Mouse (Mus musculus) ES-Bruce4 (cell line): ENCODE measurements around the gene Tnrc6c. TPM values are rescaled to one million over a fixed set of nuclear protein-coding genes. Genes with fewer than 3 reads are reported as not detected.

Source experiments
- H3K27ac ChIP-seq: 2 replicates; pipeline ENCODE4 v1.5.1; 2012; ENCODE audit warnings: low read length, inconsistent platforms; ENCODE audit not compliant: insufficient read depth
- H3K27me3 ChIP-seq: 2 replicates; pipeline ENCODE4 v1.6.1; 2012; ENCODE audit warnings: mild to moderate bottlenecking, low read length, inconsistent platforms; ENCODE audit not compliant: control insufficient read depth, poor library complexity, insufficient read depth, severe bottlenecking
- H3K36me3 ChIP-seq: 2 replicates; pipeline ENCODE4 v1.6.1; 2012; ENCODE audit warnings: inconsistent platforms, mild to moderate bottlenecking, low read length, moderate library complexity; ENCODE audit not compliant: control insufficient read depth, poor library complexity, insufficient read depth, severe bottlenecking
- H3K4me1 ChIP-seq: one replicate; pipeline ENCODE4 v1.8.1; 2011; ENCODE audit warnings: low read length; ENCODE audit not compliant: control insufficient read depth, insufficient read depth
- H3K4me3 ChIP-seq: 2 replicates; pipeline ENCODE4 v1.5.1; 2011; ENCODE audit warnings: low read depth, mild to moderate bottlenecking, low read length
- H3K9ac ChIP-seq: 2 replicates; pipeline ENCODE4 v1.6.1; 2012; ENCODE audit warnings: low read depth, mild to moderate bottlenecking, inconsistent platforms; ENCODE audit not compliant: poor library complexity, severe bottlenecking
- H3K9me3 ChIP-seq: replicated peaks from 2 replicates; pipeline ENCODE4 v1.6.1; 2012; ENCODE audit warnings: mild to moderate bottlenecking, low read length, inconsistent platforms; ENCODE audit not compliant: control insufficient read depth, poor library complexity, insufficient read depth, severe bottlenecking
- CTCF ChIP-seq: IDR thresholded peaks from one replicate; pipeline ENCODE4 v1.8.1; 2011; ENCODE audit warnings: low read depth, low read length
- EP300 ChIP-seq: IDR thresholded peaks from 2 replicates; pipeline ENCODE4 v1.6.1; 2011; ENCODE audit warnings: low read depth, low read length; ENCODE audit not compliant: insufficient read depth
- POLR2A ChIP-seq: IDR thresholded peaks from one replicate; pipeline ENCODE4 v1.8.1; 2011; ENCODE audit warnings: low read length; ENCODE audit not compliant: insufficient read depth
- polyA plus RNA-seq: library from polyadenylated mRNA; stranded (reverse); fragments of >200 nt; gene quantifications from 2 replicates; pipeline ENCODE4 v1.2.4, GENCODE M21; 2011; ENCODE audit warnings: low read depth; ENCODE audit not compliant: missing spikeins, insufficient read depth, insufficient read length

Gene Tnrc6c
- polyA plus RNA-seq, 1 experiment = 28.6 TPM

GRCm38 (mm10) chr11:117628312-117628779, 25.7 kb upstream of the Tnrc6c start:
- H3K9ac ChIP-seq = 0 out of 2 replicates have a peak overlapping the region, but pooled peaks have one; percentile 17
- H3K36me3 ChIP-seq = no peaks in the 10 kb centered on the region
- TF ChIP-seq POLR2A = no peak
- no peak for TF ChIP-seq CTCF
- no peak for TF ChIP-seq EP300
- H3K9me3 ChIP-seq = no peaks in the 10 kb centered on the region
- peaks cover 7% of the 10 kb centered on the region for H3K4me1 ChIP-seq
- H3K27me3 ChIP-seq = no peaks in the 10 kb centered on the region
- H3K4me3 ChIP-seq = peak overlapping the region; percentile 17
- no peak overlapping the region; the same call in 1 of the 2 replicates for H3K27ac ChIP-seq

GRCm38 (mm10) chr11:117629865-117630264, 24.2 kb upstream of the Tnrc6c start:
- Histone ChIP-seq H3K4me1 (peaks cover 10% of the 10 kb centered on the region), H3K4me3 (no peak overlapping the region), H3K9me3 (no peaks in the 10 kb centered on the region), H3K36me3 (no peaks in the 10 kb centered on the region), H3K27me3 (no peaks in the 10 kb centered on the region), H3K9ac (no peak overlapping the region), H3K27ac (0 out of 2 replicates have a peak overlapping the region, but pooled peaks have one; percentile 18)
- no peak for TF ChIP-seq EP300
- no peak for TF ChIP-seq CTCF
- no peak for TF ChIP-seq POLR2A

GRCm38 (mm10) chr11:117630868-117631565, 23.1 kb upstream of the Tnrc6c start:
- TF ChIP-seq EP300 (no peak), CTCF (no peak), POLR2A (no peak)
- Histone ChIP-seq H3K36me3 (no peaks in the 10 kb centered on the region), H3K27me3 (no peaks in the 10 kb centered on the region)

GRCm38 (mm10) chr11:117633310-117633709, 20.8 kb upstream of the Tnrc6c start:
- H3K4me1 ChIP-seq = peaks cover 10% of the 10 kb centered on the region
- H3K27me3 ChIP-seq = no peaks in the 10 kb centered on the region
- H3K4me3 ChIP-seq = no peak overlapping the region
- no peak overlapping the region for H3K9ac ChIP-seq
- TF ChIP-seq EP300 = no peak
- TF ChIP-seq CTCF = no peak
- TF ChIP-seq POLR2A = no peak
- H3K27ac ChIP-seq = peak overlapping the region; percentile 16; the same call in 1 of the 2 replicates
- H3K9me3 ChIP-seq = no peaks in the 10 kb centered on the region
- no peaks in the 10 kb centered on the region for H3K36me3 ChIP-seq

More at GRCm38 (mm10) chr11:117630868-117631565, 23.1 kb upstream of the Tnrc6c start:
- H3K27ac ChIP-seq = no peak overlapping the region
- H3K9me3 ChIP-seq = no peaks in the 10 kb centered on the region
- H3K4me1 ChIP-seq = peaks cover 10% of the 10 kb centered on the region
- H3K4me3 ChIP-seq = no peak overlapping the region
- H3K9ac ChIP-seq = no peak overlapping the region

- Histone ChIP-seq H3K9ac (no peak overlapping the region), H3K27me3 (no peaks in the 10 kb centered on the region), H3K4me1 (peaks cover 5% of the 10 kb centered on the region), H3K4me3 (no peak overlapping the region), H3K36me3 (no peaks in the 10 kb centered on the region), H3K9me3 (no peaks in the 10 kb centered on the region), H3K27ac (no peak overlapping the region)
- TF ChIP-seq POLR2A = no peak
- TF ChIP-seq CTCF = no peak
- no peak for TF ChIP-seq EP300
Observed at GRCm38 (mm10) chr11:117638386-117638785, 15.7 kb upstream of the Tnrc6c start.

- no peaks in the 10 kb centered on the region for H3K36me3 ChIP-seq
- H3K27ac ChIP-seq = no peak overlapping the region
Observed at GRCm38 (mm10) chr11:117638809-117639208, 15.3 kb upstream of the Tnrc6c start.

More at GRCm38 (mm10) chr11:117638809-117639208, 15.3 kb upstream of the Tnrc6c start:
- H3K9me3 ChIP-seq = no peaks in the 10 kb centered on the region
- H3K27me3 ChIP-seq = no peaks in the 10 kb centered on the region
- TF ChIP-seq POLR2A (no peak), EP300 (no peak), CTCF (no peak)
- peaks cover 2% of the 10 kb centered on the region for H3K4me1 ChIP-seq
- H3K4me3 ChIP-seq = no peak overlapping the region
- no peak overlapping the region for H3K9ac ChIP-seq
